Mouse (Mus musculus) spleen, adult 2 months (tissue): ENCODE measurements at regions not wholly inside any gene's neighbourhood (a gene's known extent, or its start where the extent isn't known, plus 50 kb on each side); places are given as distances from the start of the nearest gene placed in this dataset.
A peak's percentile ranks its signal among the peaks of the same experiment; 100 is the strongest.

Experiments
- DNase-seq, 2 experiments: peaks; one replicate each; pipeline versions ENCODE4 v3.0.0 to v3.0.0-alpha.2; 2012 to 2021; ENCODE audit warnings: low spot score in 2 of 2, low read depth in 1 of 2
- H3K27ac ChIP-seq: fragments of 200-500 bp; 2 replicates; pipeline ENCODE4 v1.5.1; 2012; ENCODE audit warnings: low read length, inconsistent platforms; ENCODE audit not compliant: insufficient read depth
- H3K27me3 ChIP-seq: fragments of 200-500 bp; 2 replicates; pipeline ENCODE4 v1.6.1; 2012; ENCODE audit warnings: mild to moderate bottlenecking, moderate library complexity, low read length, inconsistent platforms; ENCODE audit not compliant: control insufficient read depth, insufficient read depth
- H3K36me3 ChIP-seq: fragments of 200-500 bp; 2 replicates; pipeline ENCODE4 v1.6.1; 2012; ENCODE audit warnings: mild to moderate bottlenecking, low read length, inconsistent platforms; ENCODE audit not compliant: control insufficient read depth, insufficient read depth
- H3K4me1 ChIP-seq: fragments of 200-500 bp; 2 replicates; pipeline ENCODE4 v1.6.1; 2011; ENCODE audit warnings: inconsistent platforms; ENCODE audit not compliant: control insufficient read depth, insufficient read depth, insufficient read length
- H3K4me3 ChIP-seq: fragments of 200-500 bp; 2 replicates; pipeline ENCODE4 v1.5.1; 2011; ENCODE audit warnings: mild to moderate bottlenecking, inconsistent platforms; ENCODE audit not compliant: insufficient read depth, insufficient read length; ENCODE audit errors: extremely low read depth
- CTCF ChIP-seq: fragments of 200-500 bp; IDR thresholded peaks from 2 replicates; pipeline ENCODE4 v1.5.1; 2011; ENCODE audit warnings: mild to moderate bottlenecking, inconsistent platforms; ENCODE audit not compliant: insufficient read depth, insufficient read length, insufficient replicate concordance; ENCODE audit errors: extremely low read depth
- POLR2A ChIP-seq: fragments of 200-500 bp; IDR thresholded peaks from 2 replicates; pipeline ENCODE4 v1.6.1; 2011; ENCODE audit warnings: low read depth, low read length, inconsistent platforms
- WGBS: fragments of 180-500 bp; shearing (Covaris S2); methylation state at CpG from one replicate; pipeline ENCODE4 v1.1.7; 2018; 5-methylcytosine and 5-hydroxymethylcytosine counted together

DNA sequence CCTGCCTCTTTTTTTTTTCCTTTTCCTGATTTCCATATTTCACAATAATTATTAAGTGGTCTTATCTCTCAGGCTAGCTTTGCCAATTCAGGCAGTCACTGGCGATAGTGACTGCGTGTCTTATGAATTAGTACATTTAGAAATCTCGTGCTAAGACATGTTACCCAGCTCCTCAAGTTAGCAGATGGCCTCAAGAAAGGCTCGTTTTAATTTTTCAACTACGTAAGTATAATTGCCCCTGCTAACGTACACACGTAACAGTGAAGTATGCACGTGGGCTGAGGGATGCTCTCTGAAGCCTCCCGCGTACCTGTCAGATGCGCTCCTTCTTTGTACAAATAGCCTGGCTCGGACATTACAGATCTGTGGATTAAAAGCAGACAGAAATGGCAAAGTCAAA is 366.8 kb downstream of the Vrk1 start:
- Histone ChIP-seq H3K4me3 (no peak overlapping the region), H3K4me1 (no peaks in the 10 kb centered on the region), H3K27me3 (no peaks in the 10 kb centered on the region), H3K27ac (no peak overlapping the region), H3K36me3 (no peaks in the 10 kb centered on the region)
- TF ChIP-seq POLR2A = no peak
- TF ChIP-seq CTCF = no peak
- WGBS = 89% methylated on average over 12 of the region's 12 CpGs
- no peak for DNase-seq

- DNase-seq = no peak
- no peaks in the 10 kb centered on the region for H3K36me3 ChIP-seq
- no peak overlapping the region for H3K4me3 ChIP-seq
- H3K27ac ChIP-seq = no peak overlapping the region
- no peak for TF ChIP-seq CTCF
- no peak for TF ChIP-seq POLR2A
- H3K4me1 ChIP-seq = no peaks in the 10 kb centered on the region
- WGBS = 85% methylated on average over 1 of the region's 1 CpGs
- H3K27me3 ChIP-seq = no peaks in the 10 kb centered on the region
Observed at GRCm38 (mm10) chr12:106377281-106377680, 367.3 kb downstream of the Vrk1 start.

GRCm38 (mm10) chr12:106377761-106378160 is 367.7 kb downstream of the Vrk1 start:
- no peak for DNase-seq
- no peak overlapping the region for H3K4me3 ChIP-seq
- H3K4me1 ChIP-seq = no peaks in the 10 kb centered on the region
- H3K27me3 ChIP-seq = no peaks in the 10 kb centered on the region
- no peak overlapping the region for H3K27ac ChIP-seq
- TF ChIP-seq POLR2A (no peak), CTCF (no peak)
- 81% methylated on average over 5 of the region's 5 CpGs for WGBS
- no peaks in the 10 kb centered on the region for H3K36me3 ChIP-seq

- DNase-seq = no peak
- Histone ChIP-seq H3K27ac (no peak overlapping the region), H3K4me3 (no peak overlapping the region), H3K27me3 (no peaks in the 10 kb centered on the region), H3K4me1 (no peaks in the 10 kb centered on the region), H3K36me3 (no peaks in the 10 kb centered on the region)
- WGBS = 37% methylated on average over 19 of the region's 19 CpGs
- TF ChIP-seq POLR2A (no peak), CTCF (no peak)
Observed at GRCm38 (mm10) chr12:106378303-106379075, 368.5 kb downstream of the Vrk1 start.

- DNase-seq = no peak
- Histone ChIP-seq H3K27me3 (no peaks in the 10 kb centered on the region), H3K36me3 (no peaks in the 10 kb centered on the region), H3K4me1 (no peaks in the 10 kb centered on the region), H3K27ac (no peak overlapping the region), H3K4me3 (no peak overlapping the region)
- TF ChIP-seq CTCF (peak; percentile 16; the same call in 1 of the 2 replicates), POLR2A (no peak)
- 7% methylated on average over 14 of the region's 14 CpGs for WGBS
Observed at GRCm38 (mm10) chr12:106379151-106379594, 369.1 kb downstream of the Vrk1 start.

- Histone ChIP-seq H3K36me3 (no peaks in the 10 kb centered on the region), H3K4me1 (no peaks in the 10 kb centered on the region), H3K4me3 (no peak overlapping the region), H3K27me3 (no peaks in the 10 kb centered on the region), H3K27ac (no peak overlapping the region)
- DNase-seq = no peak
- WGBS = 81% methylated on average over 14 of the region's 14 CpGs
- TF ChIP-seq POLR2A (no peak), CTCF (no peak)
Observed at GRCm38 (mm10) chr12:106379779-106380178, 369.8 kb downstream of the Vrk1 start.

DNA sequence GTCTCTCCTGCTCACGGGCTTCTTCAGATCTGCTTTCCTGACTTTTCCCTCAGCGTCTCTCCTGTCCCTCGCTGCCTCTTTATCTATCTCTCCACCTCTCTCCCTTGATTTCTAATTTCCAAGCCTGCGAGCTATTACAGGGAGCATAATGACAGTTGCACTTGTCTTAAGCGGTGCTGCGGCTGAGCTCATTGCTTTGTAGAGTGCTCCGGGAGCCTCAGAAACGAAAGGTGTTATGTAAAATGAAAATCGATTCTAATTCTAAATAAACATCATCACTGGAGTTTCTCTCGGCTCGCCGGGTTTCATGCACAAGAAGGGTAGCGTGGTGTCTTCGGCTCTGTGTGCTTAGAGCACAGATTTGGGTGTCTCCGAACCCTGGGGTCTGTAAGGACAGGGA is 371.8 kb downstream of the Vrk1 start:
- Histone ChIP-seq H3K4me3 (no peak overlapping the region), H3K36me3 (no peaks in the 10 kb centered on the region), H3K4me1 (no peaks in the 10 kb centered on the region), H3K27me3 (no peaks in the 10 kb centered on the region), H3K27ac (no peak overlapping the region)
- WGBS = 89% methylated on average over 15 of the region's 15 CpGs
- TF ChIP-seq CTCF (no peak), POLR2A (no peak)
- no peak for DNase-seq
